In the genomic region with DNA sequence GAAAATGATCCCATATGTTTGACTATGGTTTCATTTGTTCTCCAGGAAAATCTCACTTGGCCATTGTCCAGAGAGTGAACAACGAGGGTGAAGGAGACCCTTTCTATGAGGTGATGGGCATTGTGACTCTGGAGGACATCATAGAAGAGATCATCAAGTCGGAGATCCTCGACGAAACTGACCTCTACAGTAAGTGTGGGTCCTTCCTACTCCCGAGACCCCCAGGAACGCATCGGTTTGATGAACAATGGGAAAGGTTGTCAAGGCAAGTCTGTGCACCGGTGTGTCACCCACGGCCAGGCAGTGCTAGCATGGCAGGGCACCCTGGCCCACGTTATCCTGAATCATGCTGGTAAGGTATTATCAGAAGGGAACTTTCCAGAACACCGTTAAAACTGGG, we compare ENCODE assay signal across 19 mouse cellular contexts. TPM values are rescaled to one million over a fixed set of nuclear protein-coding genes. Genes with fewer than 3 reads are reported as not detected.
DNase-seq lines count a peak whose midpoint lies in the region; ATAC-seq lines count a peak whose summit lies in the region.
"Had no signal": no experiment of that assay in that cellular context is flagged by ENCODE, and none has a peak within 500 bp of the region (broad histone marks: within the 10 kb centered on the region; RNA-seq: fewer than 3 reads in every experiment).

No protein-coding gene starts in this region.

- H3K27me3 ChIP-seq in midbrain, embryonic 11.5 days (ENCODE audit: control insufficient read depth, insufficient read depth, low read length), result no peaks in the 10 kb centered on the region
- H3K27me3 ChIP-seq in midbrain, embryonic 13.5 days, result no peaks in the 10 kb centered on the region
- H3K27me3 ChIP-seq: embryonic facial prominence, embryonic 13.5 days; embryonic facial prominence, embryonic 15.5 days; forebrain, embryonic 12.5 days had no signal

- peak; percentile 61 for DNase-seq in cerebellum, adult 9-10 months
- DNase-seq in cerebellum, postnatal 4 days (ENCODE audit: low spot score in 2 of 2), result no peak
- peak; percentile 55 for DNase-seq in heart, adult 11 months
- DNase-seq in heart, postnatal 25 days (ENCODE audit: low spot score), result no peak
- DNase-seq in midbrain, embryonic 11.5 days (ENCODE audit: low spot score, missing footprints), result peak; percentile 26
- DNase-seq: adrenal gland, adult 2 months; adrenal gland, postnatal 10 days; adrenal gland, postnatal 25 days; embryo, embryonic 11 days had no signal

- no peak overlapping the region for H3K4me2 ChIP-seq in midbrain, embryonic 11.5 days
- no peak overlapping the region for H3K4me2 ChIP-seq in midbrain, embryonic 13.5 days (replicated peaks)
- H3K4me2 ChIP-seq: embryonic facial prominence, embryonic 13.5 days; embryonic facial prominence, embryonic 15.5 days; forebrain, embryonic 12.5 days had no signal

- no peak for ATAC-seq in midbrain, embryonic 11.5 days (ENCODE audit: low FRiP score)
- ATAC-seq in midbrain, embryonic 13.5 days, result no peak
- ATAC-seq: forebrain, embryonic 14.5 days; forebrain, embryonic 16.5 days had no signal

- no peaks in the 10 kb centered on the region for H3K36me3 ChIP-seq in midbrain, embryonic 11.5 days (ENCODE audit: control insufficient read depth, insufficient read depth, low read length)
- H3K36me3 ChIP-seq in midbrain, embryonic 13.5 days, result 0 out of 2 replicates have a peak, but pooled peaks cover 4% of the 10 kb centered on the region
- H3K36me3 ChIP-seq: embryonic facial prominence, embryonic 15.5 days; forebrain, embryonic 10.5 days; forebrain, embryonic 12.5 days had no signal

- no peak overlapping the region for H3K4me3 ChIP-seq in midbrain, embryonic 11.5 days (ENCODE audit: low read depth, low read length)
- no peak overlapping the region for H3K4me3 ChIP-seq in midbrain, embryonic 13.5 days (replicated peaks)
- H3K4me3 ChIP-seq: embryonic facial prominence, embryonic 13.5 days; embryonic facial prominence, embryonic 15.5 days; erythroblast, embryonic 14.5 days; forebrain, embryonic 10.5 days; forebrain, embryonic 12.5 days had no signal

- no peak overlapping the region for H3K27ac ChIP-seq in midbrain, embryonic 11.5 days (ENCODE audit: low read depth, low read length)
- H3K27ac ChIP-seq in midbrain, embryonic 13.5 days, result no peak overlapping the region
- H3K27ac ChIP-seq: embryonic facial prominence, embryonic 13.5 days; embryonic facial prominence, embryonic 15.5 days; forebrain, embryonic 10.5 days; forebrain, embryonic 12.5 days had no signal

- no peaks in the 10 kb centered on the region; the same call in 1 of the 2 replicates for H3K4me1 ChIP-seq in midbrain, embryonic 11.5 days (ENCODE audit: control insufficient read depth, insufficient read depth, low read length)
- peaks cover 4% of the 10 kb centered on the region for H3K4me1 ChIP-seq in midbrain, embryonic 13.5 days (replicated peaks)
- H3K4me1 ChIP-seq: embryonic facial prominence, embryonic 15.5 days had no signal

- H3K9me3 ChIP-seq in midbrain, embryonic 11.5 days (ENCODE audit: control insufficient read depth, low read length), result no peaks in the 10 kb centered on the region
- H3K9me3 ChIP-seq in midbrain, embryonic 13.5 days, result no peaks in the 10 kb centered on the region
- H3K9me3 ChIP-seq: embryonic facial prominence, embryonic 13.5 days; embryonic facial prominence, embryonic 15.5 days; forebrain, embryonic 10.5 days; forebrain, embryonic 12.5 days had no signal

- intact Hi-C loops in heart, postnatal 25 days (cut with DNase I), result no loop called here

- 93% methylated on average over 11 of the region's 11 CpGs for WGBS in midbrain, embryonic 11.5 days
- WGBS in midbrain, embryonic 13.5 days, result 93% methylated on average over 11 of the region's 11 CpGs

- H3K9ac ChIP-seq in midbrain, embryonic 11.5 days (ENCODE audit: low read length), result no peak overlapping the region
- no peak overlapping the region for H3K9ac ChIP-seq in midbrain, embryonic 13.5 days (replicated peaks)
- H3K9ac ChIP-seq: embryonic facial prominence, embryonic 13.5 days; embryonic facial prominence, embryonic 15.5 days; forebrain, embryonic 12.5 days had no signal

RNA-seq across cellular contexts. Expression of a gene that starts 24.8 kb away (rescaled TPM):
- under 1 TPM; 0.06 to 0.08 TPM for total RNA-seq in heart, postnatal 25 days (2021)
- 0.26 and 0.28 TPM in 2 replicates for polyA plus RNA-seq in midbrain, embryonic 11.5 days (2014; fragmentation: Nextera tagmentation; extraction: Ambion mirVana)
- polyA plus RNA-seq in midbrain, embryonic 13.5 days (2015; fragmentation: Nextera tagmentation; extraction: Ambion mirVana), result 0.80 and 1.3 TPM in 2 replicates
- total RNA-seq: MEL had no signal
- polyA plus RNA-seq: C2C12; erythroblast, embryonic 14.5 days had no signal

RNA-seq across cellular contexts. Expression of a gene that starts 59.3 kb away (rescaled TPM):
- 1,000 to 10,000 TPM in 1 of 2 experiments, 100 to 1,000 TPM in 1; 915 to 1,100 TPM for total RNA-seq in heart, postnatal 25 days (2021)
- polyA plus RNA-seq in midbrain, embryonic 11.5 days (2014; fragmentation: Nextera tagmentation; extraction: Ambion mirVana), result 46.6 and 47.0 TPM in 2 replicates
- polyA plus RNA-seq in midbrain, embryonic 13.5 days (2015; fragmentation: Nextera tagmentation; extraction: Ambion mirVana), result 67.3 and 73.2 TPM in 2 replicates

Comparison
In these comparisons a context has a peak if more than half of its experiments do, and no peak if none do; other contexts are left out.
1. DNase-seq: peak in cerebellum, adult 9-10 months (single experiment), heart, adult 11 months (single experiment) and midbrain, embryonic 11.5 days (single experiment); none in cerebellum, postnatal 4 days (0 of 2) and heart, postnatal 25 days (single experiment).